Mouse (Mus musculus): Measurements from ENCODE around the gene Atp6v0b.

Atp6v0b gene

DNA sequence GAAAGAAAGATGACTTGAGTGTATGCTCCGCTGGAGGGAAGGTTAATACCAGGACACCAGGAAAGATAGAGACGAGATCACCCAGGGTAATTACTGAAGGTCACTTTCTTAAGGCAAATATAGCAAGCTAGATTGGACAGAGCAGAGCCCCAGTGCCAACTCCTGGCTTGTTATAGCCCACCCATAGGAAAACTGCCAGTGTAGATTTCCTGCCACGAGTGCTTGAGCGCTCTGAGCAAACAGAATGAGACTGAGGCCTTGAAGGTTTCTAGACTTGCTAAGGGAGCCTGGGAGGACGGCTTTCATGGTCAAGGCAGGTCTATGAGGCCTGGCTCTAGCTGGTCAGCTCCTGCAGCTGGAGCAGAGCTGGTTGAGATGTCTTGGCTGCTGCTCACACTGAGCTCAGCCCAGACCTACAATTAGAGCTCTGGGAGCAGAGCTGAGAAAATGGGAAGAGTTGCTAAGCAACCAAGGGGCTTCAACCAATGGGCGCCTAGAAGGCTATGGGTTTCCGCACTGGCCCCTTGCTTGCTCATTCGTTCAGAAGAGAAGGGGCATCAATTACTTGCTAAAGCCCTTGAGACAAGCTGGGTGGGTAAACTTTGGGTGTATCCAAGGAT, 21.8 kb upstream of the Atp6v0b start:
- DNase-seq (ENCODE audit: extremely low read depth, low read depth) = no peak

DNA sequence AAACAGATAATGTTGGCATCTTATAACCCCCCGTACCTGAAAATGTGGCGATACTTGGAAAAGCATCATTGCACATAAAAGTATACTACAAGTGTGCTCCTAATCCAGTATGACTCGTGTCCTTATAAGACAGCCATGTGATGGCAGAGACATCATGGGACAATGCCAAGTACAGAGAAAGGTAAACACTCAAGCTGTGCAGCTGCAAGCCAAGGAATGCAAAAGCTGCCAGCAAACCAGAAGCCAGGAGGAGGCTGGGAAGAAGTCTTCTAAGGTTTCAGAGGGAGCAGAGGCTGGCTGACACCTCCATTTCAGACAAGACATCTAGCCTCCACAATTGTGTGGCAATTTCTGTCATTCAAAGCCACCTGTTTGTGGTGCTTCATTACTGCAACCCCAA, 19.1 kb upstream of the Atp6v0b start:
- no peak for DNase-seq (ENCODE audit: extremely low read depth, low read depth)

DNA sequence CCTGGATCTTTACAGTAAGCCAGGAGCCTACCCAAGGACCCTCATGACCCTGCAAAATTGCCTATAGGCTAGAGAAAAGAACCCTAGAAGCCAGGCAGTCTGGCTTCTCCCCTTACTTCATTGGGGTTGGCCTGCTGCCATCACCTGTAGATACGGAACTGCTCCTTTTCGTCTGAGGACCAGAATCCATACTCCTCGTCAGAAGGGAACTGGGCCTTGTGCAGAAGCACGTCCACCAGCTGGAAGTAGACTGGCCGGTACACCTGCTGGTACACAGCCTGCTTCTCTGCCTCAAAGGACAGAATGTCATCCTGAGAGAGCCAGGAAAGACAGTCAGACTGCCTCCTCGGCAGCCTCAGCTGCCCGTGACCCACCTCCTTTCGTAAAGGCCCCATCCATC, 17.6 kb upstream of the Atp6v0b start:
- DNase-seq (ENCODE audit: extremely low read depth, low read depth) = no peak

GRCm38 (mm10) chr4:117904094-117904493, 17.0 kb upstream of the Atp6v0b start:
- DNase-seq (ENCODE audit: extremely low read depth, low read depth) = no peak

GRCm38 (mm10) chr4:117898111-117898510, 11.0 kb upstream of the Atp6v0b start:
- no peak for DNase-seq (ENCODE audit: extremely low read depth, low read depth)

- DNase-seq (ENCODE audit: extremely low read depth, low read depth) = no peak
These were observed 8.9 kb upstream of the Atp6v0b start for GRCm38 (mm10) chr4:117896031-117896430.

- DNase-seq (ENCODE audit: extremely low read depth, low read depth) = no peak
These were observed 8.2 kb upstream of the Atp6v0b start for GRCm38 (mm10) chr4:117895339-117895738.

DNA sequence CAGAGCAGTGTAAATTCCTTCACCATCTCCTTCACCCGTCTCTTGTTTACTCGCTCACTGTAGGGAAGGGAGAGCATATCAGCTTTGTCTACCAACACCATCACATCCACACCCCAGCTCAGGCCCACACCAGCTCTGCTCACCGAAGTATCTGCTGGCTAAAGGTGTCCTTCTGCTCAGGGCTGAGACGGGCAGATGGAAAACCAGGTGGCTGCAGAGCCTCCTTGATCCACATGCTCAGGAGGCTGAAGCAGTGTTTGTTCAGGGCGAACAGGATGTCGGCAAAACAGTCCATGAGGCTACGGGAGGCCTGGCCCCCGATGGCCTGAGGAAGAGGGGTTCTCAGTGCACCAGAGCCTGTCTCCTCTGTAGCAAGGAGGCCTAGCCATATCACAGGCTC, 7.5 kb upstream of the Atp6v0b start:
- no peak for DNase-seq (ENCODE audit: extremely low read depth, low read depth)

- DNase-seq (ENCODE audit: extremely low read depth, low read depth) = peak; percentile 33
These were observed 6.2 kb upstream of the Atp6v0b start for GRCm38 (mm10) chr4:117893376-117893775.

GRCm38 (mm10) chr4:117891738-117892161, 4.6 kb upstream of the Atp6v0b start, which contains the start of gene Dph2:
Dph2 (minus strand) TSS chr4:117892032.
- peak; percentile 92 for DNase-seq (ENCODE audit: extremely low read depth, low read depth)

GRCm38 (mm10) chr4:117890750-117891149, 3.6 kb upstream of the Atp6v0b start:
- DNase-seq (ENCODE audit: extremely low read depth, low read depth) = no peak

DNA sequence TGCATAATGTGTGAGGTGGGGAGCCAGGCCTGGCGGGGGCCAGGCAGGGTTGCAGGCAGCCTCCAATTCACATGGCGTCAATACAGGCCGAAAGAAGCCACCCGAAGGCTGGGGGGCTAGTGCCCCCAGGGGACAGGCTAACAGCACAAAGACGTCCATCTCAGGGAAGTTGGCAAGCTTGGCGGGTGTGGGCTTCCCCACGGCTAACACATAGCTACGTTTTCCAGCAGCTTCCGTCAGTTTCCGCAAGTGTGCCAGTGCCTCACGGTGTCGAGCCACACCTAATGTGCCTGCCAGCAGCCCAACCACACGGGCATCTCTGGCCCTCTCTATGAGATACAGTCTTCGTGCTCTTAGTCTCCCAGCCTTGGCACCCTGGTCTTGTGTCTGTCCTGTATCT, 2.9 kb upstream of the Atp6v0b start:
- no peak for DNase-seq (ENCODE audit: extremely low read depth, low read depth)

DNA sequence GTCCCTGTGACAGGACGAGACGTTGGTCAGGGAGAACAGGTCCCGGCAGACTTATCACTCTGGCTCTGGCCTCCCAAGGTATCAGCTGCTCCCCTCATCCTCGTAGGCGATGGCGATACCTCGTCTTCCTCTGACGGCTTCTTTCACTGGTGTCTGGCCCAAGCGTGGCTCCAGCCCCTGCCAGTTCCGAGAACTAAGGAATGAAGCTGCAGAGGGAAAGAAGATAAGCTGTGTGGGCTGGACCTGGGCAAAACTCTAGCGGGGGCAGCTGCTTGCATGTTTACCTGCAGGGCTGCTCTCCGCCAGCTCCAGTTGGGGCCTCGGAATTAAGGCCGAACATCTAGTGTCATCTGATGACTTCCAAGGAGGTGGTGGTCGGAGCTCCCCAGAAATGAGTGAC, 2.3 kb upstream of the Atp6v0b start:
- DNase-seq (ENCODE audit: extremely low read depth, low read depth) = no peak

GRCm38 (mm10) chr4:117887920-117888319, 787 bp upstream of the Atp6v0b start:
- no peak for DNase-seq (ENCODE audit: extremely low read depth, low read depth)

DNA sequence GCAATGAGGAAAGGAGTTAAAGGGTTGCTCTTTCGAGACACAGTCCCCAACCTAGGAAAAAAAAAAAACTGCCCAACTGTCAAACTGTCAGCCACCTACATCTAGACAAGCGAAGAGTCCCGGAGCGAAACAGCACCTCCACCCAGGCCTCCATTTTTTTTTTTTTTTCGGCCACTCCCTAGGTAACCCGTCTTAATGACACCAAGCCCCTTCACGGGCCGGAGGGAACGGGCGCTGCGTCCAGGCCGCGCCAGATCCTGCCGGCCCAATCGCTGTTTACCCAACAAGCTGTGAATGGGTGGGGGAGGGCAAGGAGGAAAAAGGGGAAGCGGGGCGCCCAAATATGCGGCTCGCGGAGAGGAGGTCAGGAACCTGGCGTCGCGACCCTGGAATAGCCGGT, 489 bp downstream of the Atp6v0b start:
- DNase-seq (ENCODE audit: extremely low read depth, low read depth) = peak; percentile 43

DNA sequence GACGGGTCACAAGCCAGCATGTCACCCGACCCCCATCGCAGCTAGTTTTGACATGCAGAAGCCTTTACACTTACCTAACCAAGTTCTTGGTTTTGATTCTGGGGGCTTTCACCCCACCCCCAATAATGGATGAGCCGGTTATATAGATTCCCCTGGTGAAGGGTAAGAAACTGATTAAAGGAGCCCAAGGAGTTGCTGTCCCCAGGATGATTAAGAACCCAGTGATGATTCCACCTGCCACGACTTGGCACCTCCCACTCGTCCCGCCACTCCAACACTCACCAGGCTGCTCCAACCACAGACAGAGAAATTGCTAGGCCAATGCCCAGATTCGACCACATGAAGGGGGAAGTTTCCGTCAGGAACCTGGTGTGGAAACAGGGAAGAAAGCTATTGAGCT, 1.1 kb downstream of the Atp6v0b start:
- DNase-seq (ENCODE audit: extremely low read depth, low read depth) = no peak

GRCm38 (mm10) chr4:117885093-117885492, 2.0 kb downstream of the Atp6v0b start:
- no peak for DNase-seq (ENCODE audit: extremely low read depth, low read depth)

- DNase-seq (ENCODE audit: extremely low read depth, low read depth) = no peak
These were observed 3.0 kb downstream of the Atp6v0b start for GRCm38 (mm10) chr4:117884146-117884545.

DNA sequence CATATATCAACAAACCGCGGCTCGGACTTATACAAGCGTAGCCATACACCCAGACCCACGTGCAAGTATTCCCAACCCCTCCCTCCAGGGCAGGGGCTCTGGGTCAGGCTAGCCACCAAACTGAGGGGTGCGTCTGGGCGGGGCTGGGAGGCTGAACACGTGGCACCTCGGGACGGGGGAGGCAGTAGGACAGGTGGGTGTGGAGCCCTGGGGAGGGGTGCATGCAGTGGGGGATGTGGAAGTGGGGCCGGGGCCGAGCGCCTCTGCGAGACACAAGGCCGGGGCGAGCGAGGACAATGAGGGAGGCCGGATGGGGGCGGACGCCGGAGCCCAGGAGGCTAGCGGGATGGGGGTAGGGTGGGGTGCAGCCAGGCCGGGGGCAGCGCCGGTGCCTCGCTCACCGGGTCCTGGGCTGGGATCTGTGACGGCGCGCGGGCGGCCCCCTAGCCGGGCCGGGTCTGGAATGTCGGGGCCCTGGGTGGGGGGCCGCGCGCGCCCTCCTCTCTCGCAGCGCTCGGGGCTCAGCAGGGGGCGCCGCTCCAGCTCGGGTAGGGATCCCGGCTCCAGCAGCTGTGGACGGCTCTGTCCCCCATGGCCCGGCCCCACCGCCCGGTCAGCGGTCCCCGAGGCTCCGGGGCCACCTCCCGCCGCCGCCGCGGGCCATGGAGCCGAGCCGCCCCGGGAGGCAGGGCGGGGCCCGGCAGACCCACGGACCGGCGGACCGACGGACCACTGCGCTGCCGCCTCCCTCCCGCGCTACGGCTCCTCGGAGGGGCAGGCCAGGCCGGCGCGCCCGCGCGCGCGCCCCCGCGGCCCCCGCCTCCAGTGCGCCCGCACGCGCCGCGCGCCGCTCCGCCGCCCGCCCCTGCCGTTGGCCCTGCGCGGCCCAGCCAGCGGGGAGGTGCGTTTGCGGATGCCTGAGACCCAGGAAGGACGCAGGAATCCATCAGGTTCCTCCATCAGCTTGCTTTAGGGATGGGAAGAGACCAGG, 4.1 kb downstream of the Atp6v0b start, which contains the start of gene B4galt2:
Gene B4galt2, minus strand, starts transcription at position 787 of the 991 bp plus-strand sequence.
- DNase-seq (ENCODE audit: extremely low read depth, low read depth) = no peak

DNA sequence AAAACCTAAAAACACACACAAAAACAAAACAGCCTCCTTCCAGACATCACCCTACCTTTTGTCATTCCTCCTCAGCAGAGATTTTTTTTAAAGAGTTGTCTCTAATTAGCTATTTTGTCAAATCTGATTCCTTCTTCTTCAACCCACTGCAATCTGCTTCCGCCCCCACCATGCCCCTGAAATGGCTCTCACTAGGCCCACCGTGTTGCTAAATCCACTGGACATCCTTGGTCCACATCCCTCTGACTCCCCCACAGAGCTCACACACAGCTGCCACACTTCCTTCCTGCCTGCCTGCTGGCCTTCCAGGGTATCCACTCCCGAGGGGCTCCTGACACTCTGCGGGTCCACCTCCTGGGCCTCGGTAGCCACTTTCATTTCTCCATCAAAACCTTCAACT, 8.4 kb downstream of the Atp6v0b start:
- no peak for DNase-seq (ENCODE audit: extremely low read depth, low read depth)

- DNase-seq (ENCODE audit: extremely low read depth, low read depth) = no peak
These were observed 8.8 kb downstream of the Atp6v0b start for GRCm38 (mm10) chr4:117878301-117878700.

DNA sequence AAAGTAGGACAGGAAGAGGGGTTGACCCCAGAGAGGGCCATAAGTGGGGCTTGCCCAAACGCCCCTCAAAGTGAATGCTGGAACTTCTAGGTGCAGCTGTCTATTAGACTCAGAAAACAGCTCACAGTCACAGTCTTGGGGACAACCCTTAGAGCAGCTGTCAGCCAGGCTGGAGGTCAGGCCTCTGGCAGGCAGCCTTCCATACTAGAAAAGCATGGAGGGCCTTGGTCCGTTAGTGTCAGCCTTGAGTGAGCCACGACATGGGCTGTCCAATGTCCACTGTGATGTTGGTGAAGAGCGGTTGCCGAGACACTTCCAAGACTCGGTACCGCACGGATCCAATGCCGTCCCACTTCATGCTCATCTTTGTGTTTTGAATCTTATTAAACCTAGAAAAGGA, 13.5 kb downstream of the Atp6v0b start:
- DNase-seq (ENCODE audit: extremely low read depth, low read depth) = no peak

All from MEL-GATA-1-ER (cell line).